In the genomic region with DNA sequence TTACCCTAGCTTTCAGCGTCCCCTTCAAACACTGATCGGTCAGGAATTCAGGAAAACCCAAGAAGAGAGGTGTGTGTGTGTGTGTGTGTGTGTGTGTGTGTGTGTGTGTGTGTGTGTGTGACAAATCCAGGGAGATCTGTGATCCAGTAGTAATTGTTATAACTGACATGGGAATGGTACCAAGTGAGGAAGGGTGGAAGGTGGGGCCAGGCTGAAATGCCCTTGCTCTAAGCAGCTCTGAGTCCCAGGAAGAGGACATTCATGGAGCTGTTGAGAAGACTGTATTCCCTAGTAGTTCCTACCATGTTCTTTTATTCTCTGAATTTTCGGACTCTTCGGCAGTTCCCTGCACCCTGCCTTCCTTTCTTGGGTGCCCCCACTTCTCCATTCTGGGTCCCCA, we compare ENCODE assay signal across 9 mouse cellular contexts. TPM values are rescaled to one million over a fixed set of nuclear protein-coding genes. Genes with fewer than 3 reads are reported as not detected.
A peak's percentile ranks its signal among the peaks of the same experiment; 100 is the strongest.
DNase-seq lines count a peak whose midpoint lies in the region; ATAC-seq and TF ChIP-seq lines count a peak whose summit lies in the region.
"Had no signal": no experiment of that assay in that cellular context is flagged by ENCODE, and none has a peak within 500 bp of the region (broad histone marks: within the 10 kb centered on the region; RNA-seq: fewer than 3 reads in every experiment).

No protein-coding gene starts in this region.

- peaks cover 26% of the 10 kb centered on the region for H3K36me3 ChIP-seq in heart, embryonic 14.5 days (ENCODE audit: control insufficient read depth, insufficient read depth, low read length)
- peaks cover 12% of the 10 kb centered on the region for H3K36me3 ChIP-seq in hindbrain, embryonic 14.5 days (replicated peaks; ENCODE audit: control insufficient read depth, insufficient read depth)
- 0 out of 2 replicates have a peak, but pooled peaks cover 3% of the 10 kb centered on the region for H3K36me3 ChIP-seq in midbrain, embryonic 11.5 days (ENCODE audit: control insufficient read depth, insufficient read depth, low read length)

- H3K4me1 ChIP-seq in heart, embryonic 14.5 days (ENCODE audit: control insufficient read depth in 2 of 2, insufficient read depth in 2 of 2, low read length in 2 of 2) = peaks cover 23 to 48% of the 10 kb centered on the region in 2 experiments
- H3K4me1 ChIP-seq in bone marrow macrophage, adult 2 months (ENCODE audit: control insufficient read depth, insufficient read depth, low read length) = peaks cover 10% of the 10 kb centered on the region
- peaks cover 22% of the 10 kb centered on the region for H3K4me1 ChIP-seq in hindbrain, embryonic 14.5 days (replicated peaks; ENCODE audit: control insufficient read depth, insufficient read depth, low read length)
- peaks cover 6% of the 10 kb centered on the region; the same call in 1 of the 2 replicates for H3K4me1 ChIP-seq in midbrain, embryonic 11.5 days (ENCODE audit: control insufficient read depth, insufficient read depth, low read length)

- TF ChIP-seq CTCF in bone marrow macrophage, adult 2 months (IDR thresholded peaks at IDR 0.05; ENCODE audit: low read depth, low read length) = no peak

- H3K4me3 ChIP-seq in heart, embryonic 14.5 days (ENCODE audit: control insufficient read depth in 1 of 2, insufficient read depth in 1 of 2, low read depth in 1 of 2, low read length in 2 of 2) = peak overlapping the region; percentile 69 to 74
- H3K4me3 ChIP-seq in bone marrow macrophage, adult 2 months (ENCODE audit: insufficient read depth, low read length) = peak overlapping the region; percentile 65
- peak overlapping the region; percentile 64 for H3K4me3 ChIP-seq in hindbrain, embryonic 14.5 days (replicated peaks; ENCODE audit: low read length)
- peak overlapping the region; percentile 55; the same call in 1 of the 2 replicates for H3K4me3 ChIP-seq in midbrain, embryonic 11.5 days (ENCODE audit: low read depth, low read length)

- no peaks in the 10 kb centered on the region for H3K27me3 ChIP-seq in heart, embryonic 14.5 days (ENCODE audit: control insufficient read depth, insufficient read depth, low read length)
- H3K27me3 ChIP-seq in hindbrain, embryonic 14.5 days (ENCODE audit: control insufficient read depth, insufficient read depth, low read length) = peaks cover 8% of the 10 kb centered on the region
- H3K27me3 ChIP-seq in midbrain, embryonic 11.5 days (ENCODE audit: control insufficient read depth, insufficient read depth, low read length) = peaks cover 5% of the 10 kb centered on the region

- H3K9ac ChIP-seq in heart, embryonic 14.5 days (ENCODE audit: low read length) = peak overlapping the region; percentile 82
- H3K9ac ChIP-seq in hindbrain, embryonic 14.5 days = peak overlapping the region; percentile 65; the same call in 1 of the 2 replicates
- no peak overlapping the region for H3K9ac ChIP-seq in midbrain, embryonic 11.5 days (ENCODE audit: low read length)

- H3K4me2 ChIP-seq in heart, embryonic 14.5 days (ENCODE audit: low read length) = peak overlapping the region; percentile 59
- peak overlapping the region; percentile 85 for H3K4me2 ChIP-seq in hindbrain, embryonic 14.5 days (replicated peaks)
- peak overlapping the region; percentile 88 for H3K4me2 ChIP-seq in midbrain, embryonic 11.5 days

- H3K9me3 ChIP-seq in heart, embryonic 14.5 days (ENCODE audit: control insufficient read depth, low read length) = no peaks in the 10 kb centered on the region
- no peaks in the 10 kb centered on the region for H3K9me3 ChIP-seq in hindbrain, embryonic 14.5 days (ENCODE audit: control insufficient read depth, low read length)
- no peaks in the 10 kb centered on the region for H3K9me3 ChIP-seq in midbrain, embryonic 11.5 days (ENCODE audit: control insufficient read depth, low read length)

- H3K27ac ChIP-seq in heart, embryonic 14.5 days (replicated peaks in 1 of 2; ENCODE audit: control insufficient read depth in 1 of 2, insufficient read depth in 1 of 2, low read depth in 2 of 2, low read length in 2 of 2) = peak overlapping the region; percentile 79 to 87
- no peak overlapping the region for H3K27ac ChIP-seq in bone marrow macrophage, adult 2 months (ENCODE audit: insufficient read depth, low read depth, low read length)
- H3K27ac ChIP-seq in hindbrain, embryonic 14.5 days = no peak overlapping the region
- no peak overlapping the region for H3K27ac ChIP-seq in midbrain, embryonic 11.5 days (ENCODE audit: low read depth, low read length)

- no peak for TF ChIP-seq POLR2A in bone marrow macrophage, adult 2 months (IDR thresholded peaks at IDR 0.05; ENCODE audit: borderline replicate concordance, low read depth, low read length)

- ATAC-seq in heart, embryonic 14.5 days (ENCODE audit: insufficient number of reproducible peaks, insufficient read depth, low FRiP score, low read depth) = no peak
- ATAC-seq in hindbrain, embryonic 14.5 days (ENCODE audit: low FRiP score) = no peak
- ATAC-seq in midbrain, embryonic 11.5 days (ENCODE audit: low FRiP score) = no peak

- no peak for DNase-seq in heart, adult 8-10 months (ENCODE audit: low spot score)
- DNase-seq in hindbrain, embryonic 14.5 days (ENCODE audit: low spot score) = no peak
- no peak for DNase-seq in midbrain, embryonic 11.5 days (ENCODE audit: low spot score, missing footprints)
- DNase-seq in frontal cortex, postnatal 36 days (ENCODE audit: low spot score in 2 of 2) = no peak
- no peak for DNase-seq in gastrocnemius, postnatal 25 days
- DNase-seq in urinary bladder, postnatal 36 days (ENCODE audit: low spot score in 2 of 2) = no peak
- DNase-seq: cerebellum, adult 9-10 months had no signal

- WGBS in heart, embryonic 14.5 days = 81% methylated on average over 4 of the region's 4 CpGs
- 95% methylated on average over 4 of the region's 4 CpGs for WGBS in hindbrain, embryonic 14.5 days
- 93% methylated on average over 4 of the region's 4 CpGs for WGBS in midbrain, embryonic 11.5 days

RNA-seq across cellular contexts. Expression of gene Cish, which starts 1.8 kb away (rescaled TPM):
- polyA plus RNA-seq in heart, embryonic 14.5 days (2014; fragmentation: Nextera tagmentation; extraction: Ambion mirVana) = 14.7 and 14.9 TPM in 2 replicates
- 100 to 1,000 TPM in 3 of 4 experiments, 10 to 100 TPM in 1; 87.1 to 234 (median 146) TPM for total RNA-seq in heart, adult 8-10 months (2022)
- 0.80 and 0.83 TPM in 2 replicates for polyA plus RNA-seq in bone marrow macrophage, adult 2 months (2012; ENCODE audit: insufficient read depth, insufficient read length, missing spikeins)
- 6.0 and 6.7 TPM in 2 replicates for polyA plus RNA-seq in hindbrain, embryonic 14.5 days (2014; fragmentation: Nextera tagmentation; extraction: Ambion mirVana)
- 4.0 and 4.2 TPM in 2 replicates for polyA plus RNA-seq in midbrain, embryonic 11.5 days (2014; fragmentation: Nextera tagmentation; extraction: Ambion mirVana)
- 100 to 1,000 TPM in 1 of 2 experiments, 1 to 10 TPM in 1; 2.3 to 100 TPM for total RNA-seq in gastrocnemius, postnatal 25 days (2021)

RNA-seq across cellular contexts. Expression of gene Mapkapk3, which starts 8.0 kb away (rescaled TPM):
- polyA plus RNA-seq in heart, embryonic 14.5 days (2014; fragmentation: Nextera tagmentation; extraction: Ambion mirVana) = 6.4 and 6.5 TPM in 2 replicates
- total RNA-seq in heart, adult 8-10 months (2022) = 10 to 100 TPM; 27.2 to 38.4 (median 32.0) TPM
- 51.9 and 53.6 TPM in 2 replicates for polyA plus RNA-seq in bone marrow macrophage, adult 2 months (2012; ENCODE audit: insufficient read depth, insufficient read length, missing spikeins)
- 1.9 and 2.3 TPM in 2 replicates for polyA plus RNA-seq in hindbrain, embryonic 14.5 days (2014; fragmentation: Nextera tagmentation; extraction: Ambion mirVana)
- 2.5 and 2.7 TPM in 2 replicates for polyA plus RNA-seq in midbrain, embryonic 11.5 days (2014; fragmentation: Nextera tagmentation; extraction: Ambion mirVana)
- total RNA-seq in gastrocnemius, postnatal 25 days (2021) = 10 to 100 TPM; 27.7 to 32.1 TPM

RNA-seq across cellular contexts. Expression of gene Hemk1, which starts 40.5 kb away (rescaled TPM):
- polyA plus RNA-seq in heart, embryonic 14.5 days (2014; fragmentation: Nextera tagmentation; extraction: Ambion mirVana) = 13.6 and 14.2 TPM in 2 replicates
- 10 to 100 TPM; 17.3 to 24.0 (median 19.9) TPM for total RNA-seq in heart, adult 8-10 months (2022)
- 14.1 and 15.3 TPM in 2 replicates for polyA plus RNA-seq in bone marrow macrophage, adult 2 months (2012; ENCODE audit: insufficient read depth, insufficient read length, missing spikeins)
- polyA plus RNA-seq in hindbrain, embryonic 14.5 days (2014; fragmentation: Nextera tagmentation; extraction: Ambion mirVana) = 16.7 and 19.1 TPM in 2 replicates
- polyA plus RNA-seq in midbrain, embryonic 11.5 days (2014; fragmentation: Nextera tagmentation; extraction: Ambion mirVana) = 9.9 and 10.7 TPM in 2 replicates
- 10 to 100 TPM; 12.8 to 15.7 TPM for total RNA-seq in gastrocnemius, postnatal 25 days (2021)

RNA-seq across cellular contexts. Expression of gene 6430571L13Rik, which starts 42.7 kb away (rescaled TPM):
- polyA plus RNA-seq in heart, embryonic 14.5 days (2014; fragmentation: Nextera tagmentation; extraction: Ambion mirVana) = 0.51 and 1.1 TPM in 2 replicates
- total RNA-seq in heart, adult 8-10 months (2022) = 10 to 100 TPM in 1 of 4 experiments, 1 to 10 TPM in 3; 5.6 to 10.3 (median 6.4) TPM
- polyA plus RNA-seq in bone marrow macrophage, adult 2 months (2012; ENCODE audit: insufficient read depth, insufficient read length, missing spikeins) = not detected in 2 replicates
- 5.4 and 5.6 TPM in 2 replicates for polyA plus RNA-seq in hindbrain, embryonic 14.5 days (2014; fragmentation: Nextera tagmentation; extraction: Ambion mirVana)
- 2.0 and 2.3 TPM in 2 replicates for polyA plus RNA-seq in midbrain, embryonic 11.5 days (2014; fragmentation: Nextera tagmentation; extraction: Ambion mirVana)
- total RNA-seq in gastrocnemius, postnatal 25 days (2021) = 10 to 100 TPM; 34.1 to 44.0 TPM

Comparison
In these comparisons a context has a peak if more than half of its experiments do, and no peak if none do; other contexts are left out.
1. H3K27ac ChIP-seq: peak in heart, embryonic 14.5 days (2 of 2); none in bone marrow macrophage, adult 2 months (single experiment), hindbrain, embryonic 14.5 days (single experiment) and midbrain, embryonic 11.5 days (single experiment).
2. Peak in every context shown above with its lines, with median percentiles within 50 percentile points of each other: H3K4me2 ChIP-seq and H3K4me3 ChIP-seq.